Mouse (Mus musculus) spleen, adult 2 months (tissue): ENCODE measurements around the gene Iqch. TPM values are rescaled to one million over a fixed set of nuclear protein-coding genes. Genes with fewer than 3 reads are reported as not detected.
"Not testable (repeated sequence)": the region's sequence is repeated elsewhere in the genome, so short reads cannot be mapped to it uniquely, and the experiment has no call there.

Source experiments
- DNase-seq, 2 experiments: peaks; one replicate each; pipeline versions ENCODE4 v3.0.0 to v3.0.0-alpha.2; 2012 to 2021; ENCODE audit warnings: low spot score in 2 of 2, low read depth in 1 of 2
- H3K27ac ChIP-seq: fragments of 200-500 bp; 2 replicates; pipeline ENCODE4 v1.5.1; 2012; ENCODE audit warnings: low read length, inconsistent platforms; ENCODE audit not compliant: insufficient read depth
- H3K27me3 ChIP-seq: fragments of 200-500 bp; 2 replicates; pipeline ENCODE4 v1.6.1; 2012; ENCODE audit warnings: mild to moderate bottlenecking, moderate library complexity, low read length, inconsistent platforms; ENCODE audit not compliant: control insufficient read depth, insufficient read depth
- H3K36me3 ChIP-seq: fragments of 200-500 bp; 2 replicates; pipeline ENCODE4 v1.6.1; 2012; ENCODE audit warnings: mild to moderate bottlenecking, low read length, inconsistent platforms; ENCODE audit not compliant: control insufficient read depth, insufficient read depth
- H3K4me1 ChIP-seq: fragments of 200-500 bp; 2 replicates; pipeline ENCODE4 v1.6.1; 2011; ENCODE audit warnings: inconsistent platforms; ENCODE audit not compliant: control insufficient read depth, insufficient read depth, insufficient read length
- H3K4me3 ChIP-seq: fragments of 200-500 bp; 2 replicates; pipeline ENCODE4 v1.5.1; 2011; ENCODE audit warnings: mild to moderate bottlenecking, inconsistent platforms; ENCODE audit not compliant: insufficient read depth, insufficient read length; ENCODE audit errors: extremely low read depth
- CTCF ChIP-seq: fragments of 200-500 bp; IDR thresholded peaks from 2 replicates; pipeline ENCODE4 v1.5.1; 2011; ENCODE audit warnings: mild to moderate bottlenecking, inconsistent platforms; ENCODE audit not compliant: insufficient read depth, insufficient read length, insufficient replicate concordance; ENCODE audit errors: extremely low read depth
- POLR2A ChIP-seq: fragments of 200-500 bp; IDR thresholded peaks from 2 replicates; pipeline ENCODE4 v1.6.1; 2011; ENCODE audit warnings: low read depth, low read length, inconsistent platforms
- WGBS: fragments of 180-500 bp; shearing (Covaris S2); methylation state at CpG from one replicate; pipeline ENCODE4 v1.1.7; 2018; 5-methylcytosine and 5-hydroxymethylcytosine counted together
- polyA plus RNA-seq: library from polyadenylated mRNA; depleted of rRNA; stranded (reverse); fragments of >200 nt; gene quantifications from 2 replicates; pipeline ENCODE4 v1.2.3, GENCODE M21; 2012

Iqch gene
- polyA plus RNA-seq, 1 experiment = not detected

DNA sequence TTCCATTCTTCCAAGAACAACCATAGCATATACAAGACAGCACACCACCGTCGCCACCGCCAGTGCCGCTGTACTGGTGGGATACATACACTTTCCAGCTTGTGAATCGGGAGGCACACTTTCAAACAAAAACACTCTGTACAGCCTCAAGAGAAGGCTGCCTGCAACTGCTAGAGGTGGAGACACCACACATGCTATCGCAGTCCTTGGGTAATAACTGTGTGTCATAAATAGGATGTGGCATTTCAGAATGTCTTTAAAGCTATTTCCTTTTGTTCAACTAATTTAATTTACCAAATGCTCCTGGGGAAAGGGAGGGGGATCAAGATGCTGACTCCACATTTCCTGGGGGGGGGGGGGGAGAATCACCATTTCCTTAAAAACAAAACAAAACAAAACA lies 34.0 kb downstream of the Iqch start:
- Histone ChIP-seq H3K27me3 (no peaks in the 10 kb centered on the region), H3K4me3 (no peak overlapping the region), H3K36me3 (no peaks in the 10 kb centered on the region), H3K27ac (no peak overlapping the region), H3K4me1 (no peaks in the 10 kb centered on the region)
- no peak for DNase-seq
- TF ChIP-seq POLR2A (no peak), CTCF (no peak)
- WGBS = 66% methylated on average over 6 of the region's 6 CpGs

DNA sequence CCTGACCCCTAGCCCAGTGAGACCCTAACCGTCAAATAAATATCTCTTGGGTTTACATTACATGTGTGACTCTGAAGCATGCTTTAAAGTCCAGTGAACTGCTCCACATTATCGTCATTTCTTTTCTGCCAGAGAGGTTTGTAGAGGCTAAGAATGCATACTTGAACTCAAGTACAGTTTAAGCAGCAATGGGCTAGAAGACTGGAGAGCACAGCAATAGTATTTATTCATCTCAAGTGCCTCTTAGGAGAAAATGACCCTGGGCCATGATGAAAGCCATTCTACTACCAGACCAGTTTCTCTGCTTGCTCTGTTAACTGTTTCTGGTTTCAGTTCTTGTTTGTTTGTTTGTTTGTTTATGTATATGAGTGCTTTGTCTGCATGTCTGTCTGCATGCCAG lies 38.9 kb downstream of the Iqch start:
- Histone ChIP-seq H3K27me3 (no peaks in the 10 kb centered on the region), H3K36me3 (no peaks in the 10 kb centered on the region), H3K27ac (no peak overlapping the region), H3K4me3 (no peak overlapping the region), H3K4me1 (no peaks in the 10 kb centered on the region)
- DNase-seq = no peak
- 93% methylated on average over 2 of the region's 2 CpGs for WGBS
- TF ChIP-seq POLR2A = no peak
- no peak for TF ChIP-seq CTCF

DNA sequence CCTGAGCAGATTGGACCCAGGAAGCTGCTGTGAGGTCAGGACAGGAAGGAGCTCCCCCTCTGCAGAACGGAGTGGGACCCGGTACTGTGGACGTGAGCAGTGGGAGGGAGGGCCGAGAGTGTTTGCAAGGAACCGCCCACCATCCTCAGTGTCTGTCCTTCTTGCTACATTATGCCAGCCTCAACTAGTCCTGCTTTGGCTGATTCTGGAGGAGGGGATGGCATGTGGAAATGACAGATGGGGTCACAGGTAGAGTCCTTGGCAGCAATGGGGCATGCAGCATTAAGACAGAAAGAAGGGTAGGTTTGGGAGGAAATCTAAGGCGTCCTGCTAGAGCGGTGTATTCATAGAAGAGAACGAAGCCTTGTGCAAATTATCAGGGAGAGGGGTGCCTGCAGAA lies 40.4 kb downstream of the Iqch start:
- H3K27ac ChIP-seq = no peak overlapping the region
- no peak for DNase-seq
- H3K4me3 ChIP-seq = no peak overlapping the region
- no peaks in the 10 kb centered on the region for H3K36me3 ChIP-seq
- no peaks in the 10 kb centered on the region for H3K4me1 ChIP-seq
- TF ChIP-seq CTCF = no peak
- TF ChIP-seq POLR2A = no peak
- 48% methylated on average over 8 of the region's 8 CpGs for WGBS
- H3K27me3 ChIP-seq = no peaks in the 10 kb centered on the region

DNA sequence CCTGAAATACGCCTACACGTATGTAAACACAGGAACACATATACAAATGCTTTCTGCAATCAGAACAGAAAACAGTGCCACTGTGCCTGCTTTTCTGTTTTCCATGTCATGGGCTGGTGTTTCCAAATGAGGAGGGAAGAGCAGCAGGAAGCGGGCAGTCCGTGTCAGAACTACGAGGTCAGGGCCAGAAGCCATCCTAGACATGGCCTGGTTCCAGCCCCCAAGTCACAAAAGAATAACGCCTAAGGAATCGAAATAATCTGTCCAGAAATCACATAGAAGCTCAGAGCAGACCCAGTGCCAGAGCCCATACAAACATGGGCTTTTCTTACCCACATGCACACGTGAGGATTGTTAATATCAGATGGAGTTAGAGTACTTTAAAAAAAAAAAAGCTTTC lies 45.4 kb downstream of the Iqch start:
- H3K27me3 ChIP-seq = no peaks in the 10 kb centered on the region
- 79% methylated on average over 8 of the region's 8 CpGs for WGBS
- no peak for DNase-seq
- H3K4me3 ChIP-seq = no peak overlapping the region
- no peak for TF ChIP-seq CTCF
- TF ChIP-seq POLR2A = no peak
- H3K27ac ChIP-seq = no peak overlapping the region
- H3K4me1 ChIP-seq = no peaks in the 10 kb centered on the region
- no peaks in the 10 kb centered on the region for H3K36me3 ChIP-seq

DNA sequence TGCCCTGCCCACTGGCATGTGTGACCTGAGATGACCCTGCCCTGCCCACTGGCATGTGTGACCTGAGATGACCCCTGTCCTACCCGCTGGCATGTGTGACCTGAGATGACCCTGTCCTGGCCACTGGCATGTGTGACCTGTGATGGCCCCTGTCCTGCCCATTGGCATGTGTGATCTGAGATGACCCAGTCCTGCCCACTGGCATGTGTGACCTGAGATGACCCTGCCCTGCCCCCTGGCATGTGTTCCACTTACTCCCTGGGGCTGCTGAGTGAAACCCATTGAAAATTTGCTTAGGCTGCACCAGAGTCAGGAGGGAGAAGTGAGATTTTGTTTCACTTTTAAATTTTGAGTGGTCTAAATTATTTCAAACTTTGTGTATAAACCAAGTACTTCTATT lies 46.0 kb downstream of the Iqch start:
- Histone ChIP-seq H3K4me1 (no peaks in the 10 kb centered on the region), H3K27ac (no peak overlapping the region), H3K4me3 (no peak overlapping the region), H3K27me3 (no peaks in the 10 kb centered on the region), H3K36me3 (no peaks in the 10 kb centered on the region)
- TF ChIP-seq CTCF (no peak), POLR2A (no peak)
- 91% methylated on average over 1 of the region's 1 CpGs for WGBS
- DNase-seq = no peak

DNA sequence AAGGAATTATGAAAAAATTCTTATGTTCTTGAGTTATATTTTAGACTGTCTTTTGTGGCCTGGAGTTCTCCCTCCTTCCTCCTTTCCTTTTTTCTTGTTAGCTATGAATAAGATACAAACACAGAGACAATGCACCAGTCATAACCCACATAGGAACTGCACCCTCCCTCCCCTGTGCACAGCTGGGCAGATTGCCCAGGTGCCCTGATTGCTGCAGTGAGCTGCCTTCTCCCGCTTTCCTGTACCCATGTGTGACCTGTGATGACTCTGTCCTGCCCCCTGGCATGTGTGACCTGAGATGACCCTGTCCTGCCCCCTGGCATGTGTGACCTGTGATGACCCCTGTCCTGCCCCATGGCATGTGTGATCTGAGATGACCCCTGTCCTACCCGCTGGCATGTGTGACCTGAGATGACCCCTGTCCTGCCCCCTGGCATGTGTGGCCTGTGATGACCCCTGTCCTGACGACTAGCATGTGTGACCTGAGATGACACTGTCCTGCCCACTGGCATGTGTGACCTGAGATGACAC lies 46.8 kb downstream of the Iqch start:
- 43% methylated on average over 3 of the region's 3 CpGs for WGBS
- Histone ChIP-seq H3K36me3 (no peaks in the 10 kb centered on the region), H3K27ac (no peak overlapping the region), H3K4me1 (no peaks in the 10 kb centered on the region), H3K4me3 (no peak overlapping the region), H3K27me3 (no peaks in the 10 kb centered on the region)
- no peak for DNase-seq
- TF ChIP-seq POLR2A (no peak), CTCF (no peak)

DNA sequence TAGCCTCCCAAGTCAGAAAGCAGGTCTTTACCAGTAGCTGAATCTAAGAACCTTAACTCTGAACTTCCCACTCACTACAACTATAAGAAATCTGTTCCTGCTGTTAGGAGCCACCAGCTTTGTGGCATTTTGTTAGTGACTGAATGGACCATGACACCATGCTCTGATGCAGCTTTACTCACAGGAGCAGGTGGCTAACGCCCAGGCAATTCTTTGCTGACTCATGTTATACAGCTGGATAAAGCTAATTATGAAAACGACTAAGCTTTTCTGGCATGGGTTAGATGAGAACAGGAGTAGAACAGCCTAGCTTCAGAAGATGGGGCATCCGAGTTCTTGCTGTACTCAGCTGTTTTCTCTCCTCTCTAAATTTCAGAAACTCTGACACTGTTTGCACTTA lies 48.7 kb downstream of the Iqch start:
- no peaks in the 10 kb centered on the region for H3K4me1 ChIP-seq
- H3K36me3 ChIP-seq = no peaks in the 10 kb centered on the region
- TF ChIP-seq POLR2A (no peak), CTCF (no peak)
- H3K27me3 ChIP-seq = no peaks in the 10 kb centered on the region
- DNase-seq = no peak
- H3K4me3 ChIP-seq = no peak overlapping the region
- WGBS = 67% methylated on average over 3 of the region's 3 CpGs
- H3K27ac ChIP-seq = no peak overlapping the region

DNA sequence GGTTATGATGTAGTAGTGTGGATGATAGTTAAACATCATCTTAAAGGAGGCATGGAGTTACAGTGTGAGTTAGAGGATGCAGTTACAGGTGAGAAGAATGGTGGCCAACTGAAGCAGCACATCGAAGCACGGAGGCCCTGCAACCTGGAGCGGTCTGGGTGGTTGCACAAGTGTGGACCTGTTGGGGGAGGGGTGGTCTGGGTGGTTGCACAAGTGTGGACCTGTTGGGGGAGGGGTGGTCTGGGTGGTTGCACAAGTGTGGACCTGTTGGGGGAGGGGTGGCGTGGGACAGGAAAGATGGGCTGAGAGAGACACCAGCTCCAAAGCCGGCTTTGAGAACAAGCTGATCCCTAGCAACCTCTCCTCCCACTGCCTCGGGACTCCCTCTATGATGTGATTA lies 51.6 kb downstream of the Iqch start:
- DNase-seq, H3K27ac ChIP-seq, H3K4me1 ChIP-seq, H3K36me3 ChIP-seq, H3K27me3 ChIP-seq, H3K4me3 ChIP-seq: not testable (repeated sequence)
- 91% methylated on average over 6 of the region's 6 CpGs for WGBS
